Mouse (Mus musculus): ENCODE data around the gene Epb41. TPM values are rescaled to one million over a fixed set of nuclear protein-coding genes. Genes with fewer than 3 reads are reported as not detected.
A peak's percentile ranks its signal among the peaks of the same experiment; 100 is the strongest.

Epb41 gene
- polyA plus RNA-seq, 1 experiment from 2014 or later: 55.7 TPM

GRCm38 (mm10) chr4:132077445-132077844 lies 2.3 kb upstream of the Epb41 start:
- Histone ChIP-seq H3K27me3 (ENCODE audit: control insufficient read depth, insufficient read depth, low read length) (no peaks in the 10 kb centered on the region), H3K36me3 (ENCODE audit: control insufficient read depth, insufficient read depth, low read length) (no peaks in the 10 kb centered on the region), H3K4me1 (ENCODE audit: control insufficient read depth, insufficient read depth, low read length) (peaks cover 22% of the 10 kb centered on the region; the same call in 1 of the 2 replicates), H3K9ac (ENCODE audit: low read length) (0 out of 2 replicates have a peak overlapping the region, but pooled peaks have one; percentile 13), H3K4me2 (ENCODE audit: low read depth, low read length) (no peak overlapping the region; the same call in 1 of the 2 replicates), H3K9me3 (replicated peaks; ENCODE audit: control insufficient read depth, low read length) (no peaks in the 10 kb centered on the region), H3K27ac (ENCODE audit: low read length) (peak overlapping the region; percentile 87), H3K4me3 (replicated peaks; ENCODE audit: low read length) (no peak overlapping the region)
- 62% methylated on average over 7 of the region's 7 CpGs for WGBS
- ATAC-seq (ENCODE audit: insufficient read depth, low FRiP score): no peak

GRCm38 (mm10) chr4:132076480-132077405 lies 1.6 kb upstream of the Epb41 start:
- H3K36me3 ChIP-seq (ENCODE audit: control insufficient read depth, insufficient read depth, low read length): no peaks in the 10 kb centered on the region
- H3K4me1 ChIP-seq (ENCODE audit: control insufficient read depth, insufficient read depth, low read length): peaks cover 22% of the 10 kb centered on the region; the same call in 1 of the 2 replicates
- peak overlapping the region; percentile 87 for H3K27ac ChIP-seq (ENCODE audit: low read length)
- peak overlapping the region; percentile 37 for H3K4me2 ChIP-seq (ENCODE audit: low read depth, low read length)
- peak overlapping the region; percentile 12; the same call in 1 of the 2 replicates for H3K4me3 ChIP-seq (replicated peaks; ENCODE audit: low read length)
- H3K27me3 ChIP-seq (ENCODE audit: control insufficient read depth, insufficient read depth, low read length): no peaks in the 10 kb centered on the region
- ATAC-seq (ENCODE audit: insufficient read depth, low FRiP score): peak; percentile 63
- no peaks in the 10 kb centered on the region for H3K9me3 ChIP-seq (replicated peaks; ENCODE audit: control insufficient read depth, low read length)
- H3K9ac ChIP-seq (ENCODE audit: low read length): 0 out of 2 replicates have a peak overlapping the region, but pooled peaks have one; percentile 12
- 28% methylated on average over 20 of the region's 20 CpGs for WGBS

- WGBS: 54% methylated on average over 1 of the region's 1 CpGs
- Histone ChIP-seq H3K27ac (ENCODE audit: low read length) (peak overlapping the region; percentile 87), H3K4me2 (ENCODE audit: low read depth, low read length) (peak overlapping the region; percentile 94), H3K4me1 (ENCODE audit: control insufficient read depth, insufficient read depth, low read length) (peaks cover 22% of the 10 kb centered on the region; the same call in 1 of the 2 replicates), H3K9ac (ENCODE audit: low read length) (no peak overlapping the region), H3K4me3 (replicated peaks; ENCODE audit: low read length) (no peak overlapping the region; the same call in 1 of the 2 replicates), H3K9me3 (replicated peaks; ENCODE audit: control insufficient read depth, low read length) (no peaks in the 10 kb centered on the region), H3K27me3 (ENCODE audit: control insufficient read depth, insufficient read depth, low read length) (no peaks in the 10 kb centered on the region), H3K36me3 (ENCODE audit: control insufficient read depth, insufficient read depth, low read length) (no peaks in the 10 kb centered on the region)
- ATAC-seq (ENCODE audit: insufficient read depth, low FRiP score): no peak
Observed at GRCm38 (mm10) chr4:132075796-132076195, 675 bp upstream of the Epb41 start.

GRCm38 (mm10) chr4:132074077-132074932 lies 816 bp downstream of the Epb41 start, which contains the start of gene Gm10300:
TSS of gene Gm10300 (plus strand) at chr4:132074697.
- WGBS: under 1% methylated on average over 42 of the region's 42 CpGs
- Histone ChIP-seq H3K4me3 (replicated peaks; ENCODE audit: low read length) (peak within 1 kb of the TSS; percentile 78), H3K36me3 (ENCODE audit: control insufficient read depth, insufficient read depth, low read length) (no peaks in the 10 kb centered on the region), H3K4me2 (ENCODE audit: low read depth, low read length) (peak within 1 kb of the TSS; percentile 94), H3K9me3 (replicated peaks; ENCODE audit: control insufficient read depth, low read length) (no peaks in the 10 kb centered on the region), H3K27ac (ENCODE audit: low read length) (peak within 1 kb of the TSS; percentile 87), H3K9ac (ENCODE audit: low read length) (peak within 1 kb of the TSS; percentile 87), H3K27me3 (ENCODE audit: control insufficient read depth, insufficient read depth, low read length) (no peaks in the 10 kb centered on the region), H3K4me1 (ENCODE audit: control insufficient read depth, insufficient read depth, low read length) (peaks cover 22% of the 10 kb centered on the region; the same call in 1 of the 2 replicates)
- ATAC-seq (ENCODE audit: insufficient read depth, low FRiP score): peak; percentile 15; the same call in 1 of the 2 replicates

- Histone ChIP-seq H3K36me3 (ENCODE audit: control insufficient read depth, insufficient read depth, low read length) (no peaks in the 10 kb centered on the region), H3K4me2 (ENCODE audit: low read depth, low read length) (peak overlapping the region; percentile 94; the same call in 1 of the 2 replicates), H3K9ac (ENCODE audit: low read length) (peak overlapping the region; percentile 36; the same call in 1 of the 2 replicates), H3K4me1 (ENCODE audit: control insufficient read depth, insufficient read depth, low read length) (peaks cover 22% of the 10 kb centered on the region; the same call in 1 of the 2 replicates), H3K27me3 (ENCODE audit: control insufficient read depth, insufficient read depth, low read length) (no peaks in the 10 kb centered on the region), H3K9me3 (replicated peaks; ENCODE audit: control insufficient read depth, low read length) (no peaks in the 10 kb centered on the region), H3K27ac (ENCODE audit: low read length) (no peak overlapping the region), H3K4me3 (replicated peaks; ENCODE audit: low read length) (no peak overlapping the region)
- ATAC-seq (ENCODE audit: insufficient read depth, low FRiP score): no peak
- WGBS: 78% methylated on average over 6 of the region's 6 CpGs
Observed at GRCm38 (mm10) chr4:132072946-132073345, 2.2 kb downstream of the Epb41 start.

- Histone ChIP-seq H3K9me3 (replicated peaks; ENCODE audit: control insufficient read depth, low read length) (no peaks in the 10 kb centered on the region), H3K27me3 (ENCODE audit: control insufficient read depth, insufficient read depth, low read length) (no peaks in the 10 kb centered on the region), H3K27ac (ENCODE audit: low read length) (no peak overlapping the region), H3K4me2 (ENCODE audit: low read depth, low read length) (no peak overlapping the region), H3K9ac (ENCODE audit: low read length) (no peak overlapping the region), H3K4me1 (ENCODE audit: control insufficient read depth, insufficient read depth, low read length) (peaks cover 19% of the 10 kb centered on the region; the same call in 1 of the 2 replicates), H3K4me3 (replicated peaks; ENCODE audit: low read length) (no peak overlapping the region), H3K36me3 (ENCODE audit: control insufficient read depth, insufficient read depth, low read length) (no peaks in the 10 kb centered on the region)
- WGBS: 81% methylated on average over 3 of the region's 3 CpGs
- no peak for ATAC-seq (ENCODE audit: insufficient read depth, low FRiP score)
Observed at GRCm38 (mm10) chr4:132072156-132072555, 3.0 kb downstream of the Epb41 start.

- H3K9me3 ChIP-seq (replicated peaks; ENCODE audit: control insufficient read depth, low read length): no peaks in the 10 kb centered on the region
- no peak overlapping the region for H3K4me2 ChIP-seq (ENCODE audit: low read depth, low read length)
- no peak overlapping the region for H3K4me3 ChIP-seq (replicated peaks; ENCODE audit: low read length)
- H3K9ac ChIP-seq (ENCODE audit: low read length): no peak overlapping the region
- no peaks in the 10 kb centered on the region for H3K36me3 ChIP-seq (ENCODE audit: control insufficient read depth, insufficient read depth, low read length)
- 96% methylated on average over 2 of the region's 2 CpGs for WGBS
- no peak overlapping the region for H3K27ac ChIP-seq (ENCODE audit: low read length)
- ATAC-seq (ENCODE audit: insufficient read depth, low FRiP score): no peak
- H3K4me1 ChIP-seq (ENCODE audit: control insufficient read depth, insufficient read depth, low read length): peaks cover 14% of the 10 kb centered on the region; the same call in 1 of the 2 replicates
- H3K27me3 ChIP-seq (ENCODE audit: control insufficient read depth, insufficient read depth, low read length): no peaks in the 10 kb centered on the region
Observed at GRCm38 (mm10) chr4:132071674-132072073, 3.4 kb downstream of the Epb41 start.

- Histone ChIP-seq H3K27ac (ENCODE audit: low read length) (no peak overlapping the region), H3K4me1 (ENCODE audit: control insufficient read depth, insufficient read depth, low read length) (peaks cover 11% of the 10 kb centered on the region), H3K4me3 (replicated peaks; ENCODE audit: low read length) (no peak overlapping the region), H3K9me3 (replicated peaks; ENCODE audit: control insufficient read depth, low read length) (no peaks in the 10 kb centered on the region), H3K36me3 (ENCODE audit: control insufficient read depth, insufficient read depth, low read length) (no peaks in the 10 kb centered on the region), H3K9ac (ENCODE audit: low read length) (no peak overlapping the region), H3K4me2 (ENCODE audit: low read depth, low read length) (no peak overlapping the region), H3K27me3 (ENCODE audit: control insufficient read depth, insufficient read depth, low read length) (no peaks in the 10 kb centered on the region)
- whole genome bisulfite sequencing: 38% methylated on average over 2 of the region's 2 CpGs
- ATAC-seq (ENCODE audit: insufficient read depth, low FRiP score): no peak
Observed at GRCm38 (mm10) chr4:132067938-132068235, 7.2 kb downstream of the Epb41 start.
